Mouse (Mus musculus) testis, adult 2 months (tissue): ENCODE measurements around the gene Zfp280d.

Source experiments
- CTCF ChIP-seq: fragments of 200-500 bp; IDR thresholded peaks from 2 replicates; pipeline ENCODE4 v1.5.1; 2012; ENCODE audit warnings: low read depth, mild to moderate bottlenecking, inconsistent platforms, low read length, moderate library complexity; ENCODE audit not compliant: control insufficient read depth, insufficient read depth, insufficient replicate concordance
- POLR2A ChIP-seq: fragments of 200-500 bp; IDR thresholded peaks from 2 replicates; pipeline ENCODE4 v1.6.1; 2012; ENCODE audit warnings: low read depth, mild to moderate bottlenecking, inconsistent platforms, low read length, moderate library complexity; ENCODE audit not compliant: control insufficient read depth

DNA sequence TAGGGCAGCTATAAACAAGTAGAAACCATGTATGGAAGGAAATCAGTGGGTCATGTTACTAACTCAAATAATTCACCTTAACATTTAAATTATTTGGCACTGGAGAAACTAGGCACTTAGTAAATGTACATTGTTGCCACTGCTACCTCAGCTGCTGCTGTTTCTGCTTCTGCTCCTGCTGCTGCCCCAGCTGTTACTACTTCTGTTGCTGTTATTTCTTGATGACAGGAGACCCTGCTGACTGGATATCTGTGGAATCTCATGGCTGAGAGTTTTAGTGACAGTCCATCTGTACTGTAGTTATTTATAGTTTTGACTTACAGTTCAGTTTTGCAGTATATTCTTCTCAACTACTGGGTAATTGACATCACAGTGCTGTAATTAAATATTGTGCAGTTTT, 69.2 kb downstream of the Zfp280d start:
- TF ChIP-seq CTCF, result no peak
- TF ChIP-seq POLR2A, result no peak
